Mouse (Mus musculus): Measurements from ENCODE around the gene Gm6020. TPM values are rescaled to one million over a fixed set of nuclear protein-coding genes. Genes with fewer than 3 reads are reported as not detected.
"Not testable (repeated sequence)": the region's sequence is repeated elsewhere in the genome, so short reads cannot be mapped to it uniquely, and the experiment has no call there.

The Gm6020 gene
- polyA plus RNA-seq, 1 experiment, result not detected

- no peak overlapping the region for H3K4me3 ChIP-seq (ENCODE audit: insufficient read depth, poor library complexity, severe bottlenecking)
- H3K36me3 ChIP-seq (ENCODE audit: control insufficient read depth, insufficient read depth), result no peaks in the 10 kb centered on the region
- H3K27me3 ChIP-seq (ENCODE audit: control insufficient read depth, insufficient read depth, insufficient read length), result no peaks in the 10 kb centered on the region
- no peak overlapping the region for H3ac ChIP-seq (ENCODE audit: control insufficient read depth, insufficient read length, low read depth)
- H3K79me2 ChIP-seq (ENCODE audit: control insufficient read depth, insufficient read depth), result no peaks in the 10 kb centered on the region
- no peak for TF ChIP-seq MYOD1 (IDR thresholded peaks at IDR 0.05; ENCODE audit: control insufficient read depth, insufficient read length, low read depth)
- no peak for TF ChIP-seq CTCF (IDR thresholded peaks at IDR 0.05; ENCODE audit: control insufficient read depth, insufficient read depth, insufficient read length)
- no peak for TF ChIP-seq MAX (IDR thresholded peaks at IDR 0.05)
- no peak for TF ChIP-seq USF1 (IDR thresholded peaks at IDR 0.05; ENCODE audit: low read depth)
- no peak for TF ChIP-seq MYOG (IDR thresholded peaks at IDR 0.05; ENCODE audit: control insufficient read depth, extremely low read depth, insufficient read length)
- TF ChIP-seq CEBPB (IDR thresholded peaks at IDR 0.05; ENCODE audit: low read depth), result no peak
- no peak for TF ChIP-seq FOSL1 (IDR thresholded peaks at IDR 0.05; ENCODE audit: insufficient read depth, low read length, poor library complexity, severe bottlenecking)
- no peaks in the 10 kb centered on the region for H3K79me3 ChIP-seq (ENCODE audit: low read depth)
Measured at GRCm38 (mm10) chr19:61151701-61152420, 31.8 kb upstream of the Gm6020 start.

- no peak within 1 kb of the TSS for H3K4me3 ChIP-seq (ENCODE audit: insufficient read depth, poor library complexity, severe bottlenecking)
- no peak within 1 kb of the TSS for H3ac ChIP-seq (ENCODE audit: control insufficient read depth, insufficient read length, low read depth)
Measured at GRCm38 (mm10) chr19:61175756-61176324, 7.8 kb upstream of the Gm6020 start, which contains the start of gene Gm7102. TSS of gene Gm7102 (minus strand) at chr19:61176309.

DNA sequence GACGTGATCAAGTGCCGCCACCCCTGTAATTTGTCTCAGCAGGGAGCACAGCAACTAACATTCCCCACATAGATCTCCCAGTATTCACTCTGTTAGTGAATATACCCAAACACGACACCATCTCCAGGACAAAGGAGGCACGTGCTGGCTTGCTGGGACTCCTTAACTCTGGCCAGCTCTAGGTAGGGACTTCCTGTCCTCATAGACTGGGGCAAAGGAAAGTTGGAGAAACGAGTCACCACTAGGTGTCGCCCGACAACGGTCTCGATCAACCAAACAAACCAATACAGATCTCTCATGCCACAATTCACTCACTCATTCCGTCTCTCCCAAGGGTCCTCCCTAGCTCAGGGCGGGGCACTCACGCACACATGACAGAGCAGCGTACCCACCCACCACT is 15.6 kb downstream of the Gm6020 start:
- Histone ChIP-seq H3K27me3 (ENCODE audit: control insufficient read depth, insufficient read depth, insufficient read length) (no peaks in the 10 kb centered on the region), H3K4me3 (ENCODE audit: insufficient read depth, poor library complexity, severe bottlenecking) (no peak overlapping the region), H3K36me3 (ENCODE audit: control insufficient read depth, insufficient read depth) (no peaks in the 10 kb centered on the region), H3K79me2 (ENCODE audit: control insufficient read depth, insufficient read depth) (no peaks in the 10 kb centered on the region), H3K79me3 (ENCODE audit: low read depth) (no peaks in the 10 kb centered on the region), H3ac (ENCODE audit: control insufficient read depth, insufficient read length, low read depth) (peak overlapping the region; percentile 0)
- peak; percentile 14 for TF ChIP-seq USF1 (IDR thresholded peaks at IDR 0.05; ENCODE audit: low read depth)
- TF ChIP-seq MYOD1 (IDR thresholded peaks at IDR 0.05; ENCODE audit: control insufficient read depth, insufficient read length, low read depth), result no peak

More at GRCm38 (mm10) chr19:61175756-61176324, 7.8 kb upstream of the Gm6020 start, which contains the start of gene Gm7102:
- Histone ChIP-seq H3K27me3 (ENCODE audit: control insufficient read depth, insufficient read depth, insufficient read length) (no peaks in the 10 kb centered on the region), H3K79me2 (ENCODE audit: control insufficient read depth, insufficient read depth) (no peaks in the 10 kb centered on the region), H3K79me3 (ENCODE audit: low read depth) (no peaks in the 10 kb centered on the region), H3K36me3 (ENCODE audit: control insufficient read depth, insufficient read depth) (no peaks in the 10 kb centered on the region)
- no peak for TF ChIP-seq MYOG (IDR thresholded peaks at IDR 0.05; ENCODE audit: control insufficient read depth, extremely low read depth, insufficient read length)
- TF ChIP-seq MAX (IDR thresholded peaks at IDR 0.05), result no peak
- TF ChIP-seq CEBPB (IDR thresholded peaks at IDR 0.05; ENCODE audit: low read depth), result no peak
- no peak for TF ChIP-seq MYOD1 (IDR thresholded peaks at IDR 0.05; ENCODE audit: control insufficient read depth, insufficient read length, low read depth)
- no peak for TF ChIP-seq USF1 (IDR thresholded peaks at IDR 0.05; ENCODE audit: low read depth)
- TF ChIP-seq CTCF (IDR thresholded peaks at IDR 0.05; ENCODE audit: control insufficient read depth, insufficient read depth, insufficient read length), result no peak
- no peak for TF ChIP-seq FOSL1 (IDR thresholded peaks at IDR 0.05; ENCODE audit: insufficient read depth, low read length, poor library complexity, severe bottlenecking)

- TF ChIP-seq CTCF (IDR thresholded peaks at IDR 0.05; ENCODE audit: control insufficient read depth, insufficient read depth, insufficient read length), result no peak
- no peaks in the 10 kb centered on the region for H3K36me3 ChIP-seq (ENCODE audit: control insufficient read depth, insufficient read depth)
Measured at GRCm38 (mm10) chr19:61199836-61200235, 16.1 kb downstream of the Gm6020 start.

GRCm38 (mm10) chr19:61207506-61207905 is 23.8 kb downstream of the Gm6020 start:
- H3K36me3 ChIP-seq (ENCODE audit: control insufficient read depth, insufficient read depth); H3K79me2 ChIP-seq (ENCODE audit: control insufficient read depth, insufficient read depth); H3K79me3 ChIP-seq (ENCODE audit: low read depth); H3K27me3 ChIP-seq (ENCODE audit: control insufficient read depth, insufficient read depth, insufficient read length); H3ac ChIP-seq (ENCODE audit: control insufficient read depth, insufficient read length, low read depth); H3K4me3 ChIP-seq (ENCODE audit: insufficient read depth, poor library complexity, severe bottlenecking): not testable (repeated sequence)

More at GRCm38 (mm10) chr19:61199836-61200235, 16.1 kb downstream of the Gm6020 start:
- Histone ChIP-seq H3K79me3 (ENCODE audit: low read depth) (no peaks in the 10 kb centered on the region), H3K79me2 (ENCODE audit: control insufficient read depth, insufficient read depth) (no peaks in the 10 kb centered on the region), H3K4me3 (ENCODE audit: insufficient read depth, poor library complexity, severe bottlenecking) (no peak overlapping the region), H3K27me3 (ENCODE audit: control insufficient read depth, insufficient read depth, insufficient read length) (no peaks in the 10 kb centered on the region), H3ac (ENCODE audit: control insufficient read depth, insufficient read length, low read depth) (no peak overlapping the region)

DNA sequence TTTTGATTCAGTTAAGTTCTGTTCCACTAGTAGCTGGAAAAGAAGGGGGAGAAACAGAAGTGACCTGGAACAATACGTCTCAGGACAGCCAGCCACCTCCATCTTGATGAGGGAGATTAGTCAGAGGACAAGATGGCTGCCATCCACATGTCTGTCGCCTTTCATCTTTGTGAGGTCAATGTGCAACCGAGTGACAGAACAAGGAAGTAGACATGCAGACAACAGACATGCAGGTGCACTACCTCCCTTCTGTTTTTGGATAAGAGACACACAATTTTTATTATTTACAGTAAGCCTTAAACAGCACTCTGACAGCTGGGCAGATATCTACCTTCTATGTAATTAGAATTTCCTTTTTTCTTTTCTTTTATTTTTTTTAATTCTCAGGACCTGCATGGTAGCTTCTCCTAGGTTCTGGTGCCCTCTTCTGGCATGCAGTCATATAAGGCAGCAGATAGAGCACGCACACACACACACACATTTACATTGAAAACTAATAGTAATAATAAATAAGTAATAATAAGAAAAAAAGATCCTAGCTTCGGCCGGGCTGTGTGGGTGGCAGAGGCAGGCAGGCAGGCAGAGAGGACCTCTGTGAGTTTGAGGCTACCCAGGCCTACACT is 40.1 kb downstream of the Gm6020 start:
- Histone ChIP-seq H3K79me2 (ENCODE audit: control insufficient read depth, insufficient read depth) (no peaks in the 10 kb centered on the region), H3K27me3 (ENCODE audit: control insufficient read depth, insufficient read depth, insufficient read length) (no peaks in the 10 kb centered on the region), H3ac (ENCODE audit: control insufficient read depth, insufficient read length, low read depth) (no peak overlapping the region), H3K36me3 (ENCODE audit: control insufficient read depth, insufficient read depth) (no peaks in the 10 kb centered on the region), H3K4me3 (ENCODE audit: insufficient read depth, poor library complexity, severe bottlenecking) (no peak overlapping the region), H3K79me3 (ENCODE audit: low read depth) (no peaks in the 10 kb centered on the region)
- TF ChIP-seq USF1 (IDR thresholded peaks at IDR 0.05; ENCODE audit: low read depth), result no peak
- no peak for TF ChIP-seq CEBPB (IDR thresholded peaks at IDR 0.05; ENCODE audit: low read depth)
- TF ChIP-seq MYOD1 (IDR thresholded peaks at IDR 0.05; ENCODE audit: control insufficient read depth, insufficient read length, low read depth), result no peak
- no peak for TF ChIP-seq MAX (IDR thresholded peaks at IDR 0.05)
- no peak for TF ChIP-seq CTCF (IDR thresholded peaks at IDR 0.05; ENCODE audit: control insufficient read depth, insufficient read depth, insufficient read length)
- TF ChIP-seq MYOG (IDR thresholded peaks at IDR 0.05; ENCODE audit: control insufficient read depth, extremely low read depth, insufficient read length), result no peak
- no peak for TF ChIP-seq FOSL1 (IDR thresholded peaks at IDR 0.05; ENCODE audit: insufficient read depth, low read length, poor library complexity, severe bottlenecking)

Measured in C2C12 (cell line).